Mouse (Mus musculus) heart, postnatal 10 days (tissue): ENCODE data around the gene Snrpg. TPM values are rescaled to one million over a fixed set of nuclear protein-coding genes. Genes with fewer than 3 reads are reported as not detected.
A peak's percentile ranks its signal among the peaks of the same experiment; 100 is the strongest.

Experiments used
- DNase-seq, 2 experiments: peaks; one replicate each; pipeline ENCODE4 v3.0.0; 2021
- intact Hi-C: fragments of 180-260 bp; cut with DNase I; formaldehyde crosslinking; loops from one replicate; pipeline ENCODE4 v1.15.1; 2025
- total RNA-seq, 2 experiments: library from RNA; stranded (reverse); gene quantifications; 2 replicates each; pipeline ENCODE4 v1.2.3; 2021

The Snrpg gene
- total RNA-seq, 2 experiments from 2014 or later = 64.9 to 74.6 TPM

- intact Hi-C loops = loop anchor here (2.0 kb wide), 1 partner anchor 26 kb away; the partner anchor contains the start of gene Snrpg
- DNase-seq = peak; percentile 92 to 93
These were observed 25.6 kb downstream of the Snrpg start, which contains the start of gene Pcyox1 for GRCm38 (mm10) chr6:86396581-86397256. Pcyox1 (minus strand) TSS chr6:86397154.

GRCm38 (mm10) chr6:86397257-86397980 lies 26.3 kb downstream of the Snrpg start:
- no peak for DNase-seq
- intact Hi-C loops = loop anchor here (2.0 kb wide), 1 partner anchor 27 kb away; the partner anchor contains the start of gene Snrpg

GRCm38 (mm10) chr6:86398986-86399385 lies 27.9 kb downstream of the Snrpg start:
- intact Hi-C loops = no loop called here
- no peak for DNase-seq

- intact Hi-C loops = loop anchor here (2.0 kb wide), 2 partner anchors 257 to 273 kb away; no protein-coding TSS in a partner anchor
- no peak for DNase-seq
These were observed 28.9 kb downstream of the Snrpg start for GRCm38 (mm10) chr6:86399995-86400394.

- intact Hi-C loops = loop anchor here (1.0 to 2.0 kb wide), 3 partner anchors 37 to 274 kb away; no protein-coding TSS in a partner anchor
- DNase-seq = peak; percentile 84 to 85
These were observed 29.9 kb downstream of the Snrpg start for GRCm38 (mm10) chr6:86400972-86401371.

- intact Hi-C loops = no loop called here
- DNase-seq = no peak
These were observed 31.8 kb downstream of the Snrpg start for GRCm38 (mm10) chr6:86402681-86403607.

- peak; percentile 90 to 93 for DNase-seq
- intact Hi-C loops = no loop called here
These were observed 32.6 kb downstream of the Snrpg start for GRCm38 (mm10) chr6:86403728-86404099.

- intact Hi-C loops = no loop called here
- peak; percentile 98 for DNase-seq
These were observed 33.2 kb downstream of the Snrpg start, which contains the start of gene Tia1 for GRCm38 (mm10) chr6:86404100-86404861. Tia1 (plus strand) TSS chr6:86404219.

GRCm38 (mm10) chr6:86404996-86405395 lies 33.9 kb downstream of the Snrpg start:
- intact Hi-C loops = no loop called here
- DNase-seq = peak in 1 of 2 experiments; percentile 25

- no peak for DNase-seq
- intact Hi-C loops = no loop called here
These were observed 35.2 kb downstream of the Snrpg start for GRCm38 (mm10) chr6:86406306-86406705.

GRCm38 (mm10) chr6:86418711-86419110 lies 47.6 kb downstream of the Snrpg start:
- no peak for DNase-seq
- intact Hi-C loops = no loop called here

GRCm38 (mm10) chr6:86419239-86419638 lies 48.1 kb downstream of the Snrpg start:
- DNase-seq = no peak
- intact Hi-C loops = no loop called here

GRCm38 (mm10) chr6:86420491-86420890 lies 49.4 kb downstream of the Snrpg start:
- intact Hi-C loops = no loop called here
- DNase-seq = no peak

GRCm38 (mm10) chr6:86426358-86426757 lies 55.3 kb downstream of the Snrpg start, which contains the start of gene Gm44790:
Gm44790 (plus strand) TSS chr6:86426658.
- DNase-seq = no peak
- intact Hi-C loops = no loop called here

Other genes with a start within 250 kb of the Snrpg start
- 1 to 10 TPM; 1.5 to 2.1 TPM for gene Tgfa, start 176.1 kb upstream of the Snrpg start, total RNA-seq
- 10 to 100 TPM; 26.4 to 31.3 TPM for gene Fam136a, start 5.7 kb upstream of the Snrpg start, total RNA-seq
- 10 to 100 TPM; 62.8 to 70.7 TPM for gene Pcyox1, start 25.9 kb downstream of the Snrpg start, total RNA-seq
- gene Tia1, start 32.9 kb downstream of the Snrpg start, total RNA-seq = 10 to 100 TPM; 43.1 to 54.0 TPM
- under 1 TPM in 1 of 2 experiments, not detected in 1; 0.93 TPM for gene Gm44790, start 55.4 kb downstream of the Snrpg start, total RNA-seq
- 10 to 100 TPM; 10.5 to 11.4 TPM for gene C87436, start 67.1 kb downstream of the Snrpg start, total RNA-seq
- 100 to 1,000 TPM; 205 to 210 TPM for gene Pcbp1, start 155.0 kb downstream of the Snrpg start, total RNA-seq